Mouse (Mus musculus) gastrocnemius, postnatal 10 days (tissue): ENCODE measurements around the gene Gm10322. TPM values are rescaled to one million over a fixed set of nuclear protein-coding genes. Genes with fewer than 3 reads are reported as not detected.
A peak's percentile ranks its signal among the peaks of the same experiment; 100 is the strongest.

Source experiments
- DNase-seq: peaks from one replicate; pipeline ENCODE4 v3.0.0; 2021; ENCODE audit warnings: mixed read lengths
- long read RNA-seq, 2 experiments: library from polyadenylated mRNA; stranded (forward); transcript quantifications; one replicate each; pipeline ENCODE4 v2.0.0; 2021
- total RNA-seq, 2 experiments: library from RNA; stranded (reverse); gene quantifications; 2 replicates each; pipeline ENCODE4 v1.2.3; 2021

Gene Gm10322
- not detected for total RNA-seq
- long read RNA-seq, experiment 1: 0 reads
- long read RNA-seq, experiment 2: 0 reads

GRCm38 (mm10) chr10:59615981-59616520 is at the start of gene Gm10322:
Gm10322 (plus strand) TSS chr10:59616063.
- DNase-seq: peak; percentile 73

- no peak for DNase-seq
Observed at GRCm38 (mm10) chr10:59566968-59567367, 48.9 kb upstream of the Gm10322 start.

- DNase-seq: no peak
Observed at GRCm38 (mm10) chr10:59568665-59569480, 47.0 kb upstream of the Gm10322 start.

GRCm38 (mm10) chr10:59569481-59569869 is 46.4 kb upstream of the Gm10322 start:
- no peak for DNase-seq

GRCm38 (mm10) chr10:59570360-59570759 is 45.5 kb upstream of the Gm10322 start:
- DNase-seq: no peak

GRCm38 (mm10) chr10:59570780-59571179 is 45.1 kb upstream of the Gm10322 start:
- no peak for DNase-seq

GRCm38 (mm10) chr10:59571273-59571672 is 44.6 kb upstream of the Gm10322 start:
- DNase-seq: no peak

- DNase-seq: no peak
Observed at GRCm38 (mm10) chr10:59571964-59572363, 43.9 kb upstream of the Gm10322 start.

GRCm38 (mm10) chr10:59576305-59576704 is 39.6 kb upstream of the Gm10322 start:
- no peak for DNase-seq

GRCm38 (mm10) chr10:59577871-59578801 is 37.7 kb upstream of the Gm10322 start:
- no peak for DNase-seq

- DNase-seq: no peak
Observed at GRCm38 (mm10) chr10:59579645-59580044, 36.2 kb upstream of the Gm10322 start.

- DNase-seq: no peak
Observed at GRCm38 (mm10) chr10:59580593-59581149, 35.2 kb upstream of the Gm10322 start.

- no peak for DNase-seq
Observed at GRCm38 (mm10) chr10:59581826-59582543, 33.9 kb upstream of the Gm10322 start.

- DNase-seq: no peak
Observed at GRCm38 (mm10) chr10:59585621-59586020, 30.2 kb upstream of the Gm10322 start.

- DNase-seq: no peak
Observed at GRCm38 (mm10) chr10:59586821-59587220, 29.0 kb upstream of the Gm10322 start.

- DNase-seq: no peak
Observed at GRCm38 (mm10) chr10:59588135-59588534, 27.7 kb upstream of the Gm10322 start.

- DNase-seq: no peak
Observed at GRCm38 (mm10) chr10:59589420-59589819, 26.4 kb upstream of the Gm10322 start.

GRCm38 (mm10) chr10:59589856-59590255 is 26.0 kb upstream of the Gm10322 start:
- DNase-seq: no peak

GRCm38 (mm10) chr10:59590606-59591005 is 25.3 kb upstream of the Gm10322 start:
- DNase-seq: no peak

GRCm38 (mm10) chr10:59593826-59594570 is 21.9 kb upstream of the Gm10322 start:
- peak; percentile 54 for DNase-seq

GRCm38 (mm10) chr10:59600516-59600915 is 15.3 kb upstream of the Gm10322 start:
- no peak for DNase-seq
